Mouse (Mus musculus): ENCODE measurements around the gene Smug1. TPM values are rescaled to one million over a fixed set of nuclear protein-coding genes. Genes with fewer than 3 reads are reported as not detected.

Smug1 gene
- polyA plus RNA-seq, 1 experiment, result 15.7 TPM

DNA sequence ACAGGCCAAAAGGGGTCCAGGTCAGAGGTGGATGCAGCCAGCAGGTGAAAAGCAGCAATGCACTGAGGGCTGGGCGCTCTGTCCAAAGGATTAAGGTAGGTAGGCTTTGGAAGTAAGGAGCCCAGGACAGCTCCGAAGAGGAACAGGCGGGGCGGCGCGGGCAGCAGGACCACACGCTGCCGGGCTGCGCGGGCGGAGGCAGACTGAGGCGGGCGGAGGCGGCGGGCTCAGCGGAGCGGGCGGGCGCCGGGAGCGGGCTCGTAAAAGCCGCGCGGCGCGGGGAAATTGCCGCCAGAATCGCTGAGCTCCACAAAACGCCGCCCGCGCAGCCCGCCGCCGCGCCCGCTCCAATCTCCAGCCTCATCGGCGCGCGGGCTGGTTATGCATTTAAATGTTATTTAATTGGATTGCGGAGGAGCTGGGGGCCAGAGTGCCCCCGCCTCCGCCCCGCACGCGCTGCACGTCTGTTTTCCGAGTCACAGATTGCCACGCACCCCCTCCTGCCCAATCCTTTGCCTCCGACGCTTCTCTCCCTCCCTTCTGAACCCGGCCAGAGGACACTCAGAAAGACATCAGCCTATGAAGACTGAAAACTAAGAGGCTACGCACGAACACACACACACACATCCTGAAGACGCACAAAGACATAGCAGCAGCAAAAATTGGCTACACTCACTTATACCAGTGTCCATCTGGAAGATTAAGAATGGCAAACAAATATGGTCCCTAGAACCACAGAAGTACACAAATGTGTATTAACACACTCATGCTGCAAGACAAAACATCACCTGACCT, 20.1 kb downstream of the Smug1 start:
- Histone ChIP-seq H3K27me3 (ENCODE audit: control insufficient read depth, insufficient read depth, insufficient read length) (no peaks in the 10 kb centered on the region), H3K4me3 (ENCODE audit: insufficient read depth, poor library complexity, severe bottlenecking) (no peak overlapping the region), H3K79me2 (ENCODE audit: control insufficient read depth, insufficient read depth) (no peaks in the 10 kb centered on the region), H3K79me3 (ENCODE audit: low read depth) (no peaks in the 10 kb centered on the region), H3ac (ENCODE audit: control insufficient read depth, insufficient read length, low read depth) (no peak overlapping the region), H3K36me3 (ENCODE audit: control insufficient read depth, insufficient read depth) (no peaks in the 10 kb centered on the region)
- TF ChIP-seq CTCF (IDR thresholded peaks at IDR 0.05; ENCODE audit: control insufficient read depth, insufficient read depth, insufficient read length) (no peak), MAX (IDR thresholded peaks at IDR 0.05) (no peak), CEBPB (IDR thresholded peaks at IDR 0.05; ENCODE audit: low read depth) (no peak), MYOD1 (IDR thresholded peaks at IDR 0.05; ENCODE audit: control insufficient read depth, insufficient read length, low read depth) (no peak), USF1 (IDR thresholded peaks at IDR 0.05; ENCODE audit: low read depth) (no peak), MYOG (IDR thresholded peaks at IDR 0.05; ENCODE audit: control insufficient read depth, extremely low read depth, insufficient read length) (no peak), FOSL1 (IDR thresholded peaks at IDR 0.05; ENCODE audit: insufficient read depth, low read length, poor library complexity, severe bottlenecking) (no peak)

DNA sequence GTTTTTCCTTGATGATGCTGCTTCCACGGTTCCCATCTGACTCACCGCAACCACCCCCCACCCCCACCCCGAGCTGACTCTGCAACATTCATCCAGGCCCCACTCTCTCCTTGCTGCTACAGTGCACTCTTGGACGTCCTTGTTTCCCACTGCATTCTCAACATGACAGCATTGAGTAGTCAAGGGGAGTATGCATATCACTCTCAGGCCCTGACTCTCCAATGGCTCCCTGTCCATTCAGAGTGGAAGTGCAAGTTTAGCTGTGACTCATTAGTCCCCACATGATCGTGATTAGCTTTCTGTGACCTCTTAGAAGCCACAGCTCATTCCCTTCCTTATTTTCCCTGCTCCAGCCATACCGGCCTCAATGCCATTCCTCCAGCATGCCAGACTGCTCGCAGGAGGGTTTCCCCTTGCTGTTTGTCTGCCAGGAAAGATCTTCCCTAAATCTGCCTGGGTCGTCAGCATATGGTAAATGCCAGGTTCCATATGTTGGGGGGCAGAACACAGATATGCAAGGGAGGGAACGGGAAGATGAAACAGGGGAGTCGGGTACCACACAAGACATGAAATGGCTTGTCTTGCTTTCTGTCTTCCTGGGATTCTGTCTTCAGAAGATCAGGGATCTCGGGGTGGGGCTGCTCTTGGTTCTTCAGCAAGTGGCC, 21.1 kb downstream of the Smug1 start:
- H3K27me3 ChIP-seq (ENCODE audit: control insufficient read depth, insufficient read depth, insufficient read length), result no peaks in the 10 kb centered on the region
- no peak overlapping the region for H3K4me3 ChIP-seq (ENCODE audit: insufficient read depth, poor library complexity, severe bottlenecking)
- TF ChIP-seq FOSL1 (IDR thresholded peaks at IDR 0.05; ENCODE audit: insufficient read depth, low read length, poor library complexity, severe bottlenecking) (no peak), MAX (IDR thresholded peaks at IDR 0.05) (no peak), MYOG (IDR thresholded peaks at IDR 0.05; ENCODE audit: control insufficient read depth, extremely low read depth, insufficient read length) (no peak), CEBPB (IDR thresholded peaks at IDR 0.05; ENCODE audit: low read depth) (no peak), MYOD1 (IDR thresholded peaks at IDR 0.05; ENCODE audit: control insufficient read depth, insufficient read length, low read depth) (no peak), USF1 (IDR thresholded peaks at IDR 0.05; ENCODE audit: low read depth) (no peak), CTCF (IDR thresholded peaks at IDR 0.05; ENCODE audit: control insufficient read depth, insufficient read depth, insufficient read length) (no peak)
- H3K36me3 ChIP-seq (ENCODE audit: control insufficient read depth, insufficient read depth), result no peaks in the 10 kb centered on the region
- no peaks in the 10 kb centered on the region for H3K79me2 ChIP-seq (ENCODE audit: control insufficient read depth, insufficient read depth)
- no peak overlapping the region for H3ac ChIP-seq (ENCODE audit: control insufficient read depth, insufficient read length, low read depth)
- no peaks in the 10 kb centered on the region for H3K79me3 ChIP-seq (ENCODE audit: low read depth)

DNA sequence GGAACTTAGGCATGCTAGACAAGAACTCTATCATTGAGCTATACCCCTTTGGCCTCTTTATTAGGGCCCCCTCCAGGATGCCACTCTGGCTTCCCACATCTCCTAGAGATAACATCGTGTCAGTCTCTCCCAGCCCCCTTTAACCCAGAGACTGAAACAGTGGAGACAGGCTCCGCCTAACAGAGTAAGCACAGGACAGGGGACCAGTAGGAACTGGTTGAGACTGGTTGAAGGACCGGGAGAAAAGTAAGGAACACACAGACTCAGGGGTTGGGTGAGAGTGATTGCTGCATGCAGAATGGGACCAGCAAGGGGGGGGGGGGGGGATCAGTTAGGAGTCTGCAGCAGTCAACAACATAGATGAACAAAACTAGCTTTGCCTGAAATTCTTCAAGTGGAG, 22.7 kb downstream of the Smug1 start:
- Histone ChIP-seq H3K27me3 (ENCODE audit: control insufficient read depth, insufficient read depth, insufficient read length) (no peaks in the 10 kb centered on the region), H3K36me3 (ENCODE audit: control insufficient read depth, insufficient read depth) (no peaks in the 10 kb centered on the region), H3K79me2 (ENCODE audit: control insufficient read depth, insufficient read depth) (no peaks in the 10 kb centered on the region), H3K4me3 (ENCODE audit: insufficient read depth, poor library complexity, severe bottlenecking) (no peak overlapping the region), H3ac (ENCODE audit: control insufficient read depth, insufficient read length, low read depth) (no peak overlapping the region), H3K79me3 (ENCODE audit: low read depth) (no peaks in the 10 kb centered on the region)
- TF ChIP-seq FOSL1 (IDR thresholded peaks at IDR 0.05; ENCODE audit: insufficient read depth, low read length, poor library complexity, severe bottlenecking) (no peak), USF1 (IDR thresholded peaks at IDR 0.05; ENCODE audit: low read depth) (no peak), MAX (IDR thresholded peaks at IDR 0.05) (no peak), MYOG (IDR thresholded peaks at IDR 0.05; ENCODE audit: control insufficient read depth, extremely low read depth, insufficient read length) (no peak), CTCF (IDR thresholded peaks at IDR 0.05; ENCODE audit: control insufficient read depth, insufficient read depth, insufficient read length) (no peak), CEBPB (IDR thresholded peaks at IDR 0.05; ENCODE audit: low read depth) (no peak), MYOD1 (IDR thresholded peaks at IDR 0.05; ENCODE audit: control insufficient read depth, insufficient read length, low read depth) (no peak)

DNA sequence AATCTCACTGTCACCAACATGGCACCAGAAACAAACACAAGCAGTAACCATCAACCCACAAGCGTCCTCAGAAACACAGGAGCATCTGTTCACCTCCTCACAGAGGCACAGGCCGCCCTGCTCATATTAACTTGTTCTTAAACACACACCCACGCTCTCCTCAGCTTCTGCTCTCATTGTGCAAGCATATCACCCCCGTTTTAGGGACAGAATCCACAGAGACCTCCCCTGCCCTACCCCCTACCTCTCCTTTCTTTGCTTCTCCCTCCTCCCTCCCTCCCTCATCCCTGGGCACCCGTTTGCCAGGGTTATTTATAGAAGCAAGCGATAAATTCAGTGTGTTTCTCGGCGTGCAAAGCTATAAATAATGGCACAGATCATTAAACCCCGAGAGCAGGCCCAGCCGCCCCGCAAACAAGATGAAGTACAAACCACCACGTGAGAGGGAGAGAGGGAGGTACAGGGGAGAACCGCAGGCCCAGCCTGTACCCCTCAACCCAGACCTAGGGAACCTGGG, 31.4 kb downstream of the Smug1 start:
- H3K27me3 ChIP-seq (ENCODE audit: control insufficient read depth, insufficient read depth, insufficient read length), result no peaks in the 10 kb centered on the region
- H3K36me3 ChIP-seq (ENCODE audit: control insufficient read depth, insufficient read depth), result no peaks in the 10 kb centered on the region
- H3ac ChIP-seq (ENCODE audit: control insufficient read depth, insufficient read length, low read depth), result no peak overlapping the region
- no peak overlapping the region for H3K4me3 ChIP-seq (ENCODE audit: insufficient read depth, poor library complexity, severe bottlenecking)
- no peaks in the 10 kb centered on the region for H3K79me3 ChIP-seq (ENCODE audit: low read depth)
- H3K79me2 ChIP-seq (ENCODE audit: control insufficient read depth, insufficient read depth), result no peaks in the 10 kb centered on the region
- no peak for TF ChIP-seq MYOD1 (IDR thresholded peaks at IDR 0.05; ENCODE audit: control insufficient read depth, insufficient read length, low read depth)
- TF ChIP-seq USF1 (IDR thresholded peaks at IDR 0.05; ENCODE audit: low read depth), result no peak

DNA sequence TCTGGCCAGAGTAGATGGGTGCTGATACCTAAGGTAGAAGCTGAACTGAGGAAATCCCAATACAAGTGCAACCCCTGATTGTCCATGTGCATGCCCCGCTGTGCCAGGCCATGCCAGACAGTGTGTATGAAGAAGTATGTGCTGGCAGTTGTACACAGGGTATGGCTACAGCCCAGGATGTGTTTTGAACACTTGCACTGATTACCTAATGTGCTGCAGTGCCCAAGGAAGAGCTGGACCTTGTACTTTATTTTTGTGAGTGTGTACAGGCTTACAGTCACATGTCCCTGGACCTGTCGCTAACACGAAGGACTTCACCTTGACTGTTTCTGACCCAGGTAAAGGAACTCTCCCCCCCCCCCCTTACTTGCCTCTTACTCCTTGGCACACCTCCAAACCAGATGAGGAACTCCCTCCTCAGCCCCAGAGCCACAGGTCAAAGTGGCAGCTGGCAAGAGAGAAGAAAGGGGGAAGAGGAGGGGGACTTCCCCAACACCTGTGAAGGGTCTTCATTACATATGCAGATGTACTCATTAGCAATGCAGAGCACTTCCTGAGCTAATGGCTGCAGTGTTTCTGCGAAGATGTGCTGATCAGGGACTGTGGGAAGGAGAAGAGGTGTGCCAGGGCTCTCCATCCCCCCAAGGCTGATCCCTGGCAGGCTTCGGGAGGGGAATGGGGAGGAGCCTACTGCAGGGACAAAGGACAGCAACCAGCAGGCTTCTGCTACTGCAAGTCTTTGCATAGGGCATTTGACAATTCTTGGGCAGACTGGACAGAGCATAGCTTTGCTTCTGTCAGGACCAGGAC, 32.4 kb downstream of the Smug1 start:
- H3K27me3 ChIP-seq (ENCODE audit: control insufficient read depth, insufficient read depth, insufficient read length), result no peaks in the 10 kb centered on the region
- H3K79me2 ChIP-seq (ENCODE audit: control insufficient read depth, insufficient read depth), result no peaks in the 10 kb centered on the region
- no peaks in the 10 kb centered on the region for H3K79me3 ChIP-seq (ENCODE audit: low read depth)
- no peaks in the 10 kb centered on the region for H3K36me3 ChIP-seq (ENCODE audit: control insufficient read depth, insufficient read depth)
- no peak overlapping the region for H3ac ChIP-seq (ENCODE audit: control insufficient read depth, insufficient read length, low read depth)
- no peak overlapping the region for H3K4me3 ChIP-seq (ENCODE audit: insufficient read depth, poor library complexity, severe bottlenecking)
- no peak for TF ChIP-seq USF1 (IDR thresholded peaks at IDR 0.05; ENCODE audit: low read depth)
- no peak for TF ChIP-seq FOSL1 (IDR thresholded peaks at IDR 0.05; ENCODE audit: insufficient read depth, low read length, poor library complexity, severe bottlenecking)

Data from C2C12 (cell line).